ENCODE assay signal across 13 mouse cellular contexts in the genomic region with DNA sequence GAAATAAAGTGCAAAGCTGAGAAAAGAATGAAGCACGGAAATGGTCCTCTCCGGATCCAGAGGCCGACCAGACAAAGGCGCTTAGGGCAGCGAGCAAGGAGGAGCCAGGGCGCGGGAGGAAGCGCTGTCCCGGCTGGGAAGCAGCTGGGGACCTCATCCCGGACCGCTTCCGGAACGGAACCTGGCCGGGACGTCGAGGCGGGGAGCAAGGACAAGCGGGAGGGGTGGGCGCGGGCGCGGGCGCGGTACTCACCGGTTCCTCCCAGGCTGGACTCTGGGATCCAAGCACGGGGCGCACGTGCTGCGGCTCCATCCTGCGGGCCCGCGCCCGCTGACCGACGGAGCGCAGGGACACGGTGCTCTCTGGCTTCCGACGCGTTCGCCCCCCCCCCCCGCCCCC. TPM values are rescaled to one million over a fixed set of nuclear protein-coding genes. Genes with fewer than 3 reads are reported as not detected.
DNase-seq lines count a peak whose midpoint lies in the region; ATAC-seq lines count a peak whose summit lies in the region.
"Not testable (repeated sequence)": the region's sequence is repeated elsewhere in the genome, so short reads cannot be mapped to it uniquely, and the experiment has no call there.
"Had no signal": no experiment of that assay in that cellular context is flagged by ENCODE, and none has a peak within 500 bp of the region (broad histone marks: within the 10 kb centered on the region; RNA-seq: fewer than 3 reads in every experiment).

No protein-coding gene starts in this region.

- peak; percentile 28 for DNase-seq in adrenal gland, postnatal 10 days
- DNase-seq in heart, adult 8-10 months (ENCODE audit: low spot score): peak; percentile 42
- peak; percentile 19 to 21 for DNase-seq in layer of hippocampus, postnatal 25 days (ENCODE audit: extremely low spot score in 1 of 2, low spot score in 1 of 2)
- peak; percentile 1 for DNase-seq in lung, postnatal 14 days
- peak; percentile 16 for DNase-seq in right cerebral cortex, postnatal 14 days
- DNase-seq in urinary bladder, postnatal 10 days (ENCODE audit: low spot score): peak; percentile 8

- peak overlapping the region; percentile 34 for H3K4me3 ChIP-seq in forebrain, embryonic 12.5 days (replicated peaks)
- H3K4me3 ChIP-seq in hindbrain, embryonic 15.5 days: peak overlapping the region; percentile 42

- WGBS in forebrain, embryonic 12.5 days: under 1% methylated on average over 16 of the region's 42 CpGs
- 10% methylated on average over 21 of the region's 42 CpGs for WGBS in hindbrain, embryonic 15.5 days

- H3K36me3 ChIP-seq in forebrain, embryonic 12.5 days (replicated peaks); hindbrain, embryonic 15.5 days: not testable (repeated sequence)

- H3K27me3 ChIP-seq in forebrain, embryonic 12.5 days; hindbrain, embryonic 15.5 days: not testable (repeated sequence)

- H3K9ac ChIP-seq in forebrain, embryonic 12.5 days; hindbrain, embryonic 15.5 days: not testable (repeated sequence)

- peak overlapping the region; percentile 52 for H3K4me2 ChIP-seq in forebrain, embryonic 12.5 days
- peak overlapping the region; percentile 55 for H3K4me2 ChIP-seq in hindbrain, embryonic 15.5 days

- H3K9me3 ChIP-seq in forebrain, embryonic 12.5 days; hindbrain, embryonic 15.5 days: not testable (repeated sequence)

- not testable (repeated sequence) for H3K27ac ChIP-seq in forebrain, embryonic 12.5 days; hindbrain, embryonic 15.5 days (replicated peaks)

- H3K4me1 ChIP-seq in forebrain, embryonic 12.5 days; hindbrain, embryonic 15.5 days (replicated peaks): not testable (repeated sequence)

- ATAC-seq in forebrain, embryonic 12.5 days (ENCODE audit: low FRiP score); hindbrain, embryonic 15.5 days (ENCODE audit: low FRiP score, low read depth): not testable (repeated sequence)

RNA-seq across cellular contexts. Expression of a gene that starts 14.5 kb away (rescaled TPM):
- total RNA-seq in adrenal gland, postnatal 10 days (2021): under 1 TPM; 0.33 to 0.99 TPM
- 0.53 and 2.2 TPM in 2 replicates for polyA plus RNA-seq in forebrain, embryonic 12.5 days (2016; fragmentation: Nextera tagmentation; extraction: Ambion mirVana)
- under 1 TPM in 2 of 4 experiments, not detected in 2; 0.44 to 0.47 TPM for total RNA-seq in heart, adult 8-10 months (2022)
- polyA plus RNA-seq in hindbrain, embryonic 15.5 days (2015; fragmentation: Nextera tagmentation; extraction: Ambion mirVana): 6.2 and 8.0 TPM in 2 replicates
- 1 to 10 TPM in 1 of 2 experiments, under 1 TPM in 1; 0.61 to 1.5 TPM for total RNA-seq in layer of hippocampus, postnatal 25 days (2021)
- total RNA-seq: adrenal gland, adult 8-10 months had no signal
- polyA plus RNA-seq: myocyte had no signal

RNA-seq across cellular contexts. Expression of a gene that starts 17.6 kb away (rescaled TPM):
- total RNA-seq in adrenal gland, postnatal 10 days (2021): not detected
- polyA plus RNA-seq in forebrain, embryonic 12.5 days (2016; fragmentation: Nextera tagmentation; extraction: Ambion mirVana): not detected in 2 replicates
- total RNA-seq in heart, adult 8-10 months (2022): not detected
- polyA plus RNA-seq in hindbrain, embryonic 15.5 days (2015; fragmentation: Nextera tagmentation; extraction: Ambion mirVana): not detected in 2 replicates
- not detected for total RNA-seq in layer of hippocampus, postnatal 25 days (2021)
- total RNA-seq: adrenal gland, adult 8-10 months had no signal
- polyA plus RNA-seq: gonadal fat pad, adult 2 months; intestine, embryonic 16.5 days; limb, embryonic 11.5 days; myocyte had no signal

RNA-seq across cellular contexts. Expression of a gene that starts 36.6 kb away (rescaled TPM):
- total RNA-seq in adrenal gland, postnatal 10 days (2021): not detected
- not detected in 2 replicates for polyA plus RNA-seq in forebrain, embryonic 12.5 days (2016; fragmentation: Nextera tagmentation; extraction: Ambion mirVana)
- not detected for total RNA-seq in heart, adult 8-10 months (2022)
- 0.16 TPM in 1 of 2 replicates, not detected in the other for polyA plus RNA-seq in hindbrain, embryonic 15.5 days (2015; fragmentation: Nextera tagmentation; extraction: Ambion mirVana)
- not detected for total RNA-seq in layer of hippocampus, postnatal 25 days (2021)
- total RNA-seq: adrenal gland, adult 8-10 months had no signal
- polyA plus RNA-seq: gonadal fat pad, adult 2 months; intestine, embryonic 16.5 days; limb, embryonic 11.5 days; myocyte had no signal
